Mouse (Mus musculus) frontal cortex, postnatal 25 days (tissue): ENCODE measurements at regions not wholly inside any gene's neighbourhood (a gene's known extent, or its start where the extent isn't known, plus 50 kb on each side); places are given as distances from the start of the nearest gene placed in this dataset.

Experiments used
- DNase-seq, 2 experiments: peaks; one replicate each; pipeline ENCODE4 v3.0.0; 2022; ENCODE audit warnings: low spot score in 2 of 2

DNA sequence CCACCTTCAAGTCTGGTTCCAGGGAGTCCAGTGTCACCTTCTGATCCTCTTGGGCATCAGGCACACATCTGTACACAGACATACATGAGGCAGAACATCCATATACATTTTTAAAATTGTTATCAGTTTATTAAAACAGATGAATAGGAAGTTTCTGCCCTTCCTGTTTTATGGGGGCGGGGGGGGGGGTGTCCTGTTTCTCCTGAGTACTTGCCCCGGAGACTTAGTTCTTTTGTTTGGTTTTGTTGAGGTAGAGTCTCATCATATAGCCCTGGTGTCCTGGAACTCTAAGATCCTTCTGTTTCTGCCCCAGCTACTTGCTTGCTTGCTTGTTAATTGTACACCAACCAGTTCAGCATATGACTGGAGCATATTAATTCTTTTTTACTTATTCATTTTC, 85.0 kb upstream of the Xpo1 start:
- no peak for DNase-seq

DNA sequence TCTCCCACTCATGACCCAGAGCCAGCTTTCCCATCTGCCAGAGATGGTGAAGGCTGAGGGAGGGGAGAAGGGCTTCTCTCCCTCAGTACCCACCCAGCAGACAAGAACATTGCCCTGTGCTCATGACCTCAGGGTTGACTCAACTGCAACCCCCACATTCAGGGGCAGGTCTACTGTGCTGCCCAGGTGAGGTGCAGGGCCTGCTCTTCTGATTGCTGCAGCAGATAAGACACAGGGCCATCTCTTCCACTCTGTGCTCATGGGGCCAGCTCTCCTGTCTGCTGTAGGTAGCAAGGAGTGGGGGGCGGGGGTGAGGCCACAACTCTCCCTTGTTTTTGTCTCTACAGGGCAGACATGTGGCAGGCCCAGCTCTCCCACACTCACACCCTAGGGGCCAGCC, 84.1 kb upstream of the Xpo1 start:
- no peak for DNase-seq

DNA sequence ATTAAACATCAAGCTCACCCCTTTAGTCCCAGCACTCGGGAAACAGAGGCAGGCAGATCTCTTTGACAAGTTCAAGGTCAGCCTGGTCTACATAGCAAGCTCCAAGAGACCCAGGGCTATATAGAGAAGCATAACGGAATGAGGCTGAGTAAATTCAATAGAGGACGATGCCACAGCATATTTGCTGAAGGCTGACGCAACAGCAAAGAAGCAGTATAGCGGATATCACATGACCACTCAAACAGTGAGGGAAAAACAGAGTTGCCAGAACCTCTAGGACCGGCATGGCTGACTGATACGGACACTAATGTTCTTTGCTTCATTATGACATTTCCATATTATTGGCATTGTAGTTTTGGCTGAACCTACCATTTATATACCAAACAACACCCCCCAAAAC, 74.2 kb upstream of the Xpo1 start:
- no peak for DNase-seq

DNA sequence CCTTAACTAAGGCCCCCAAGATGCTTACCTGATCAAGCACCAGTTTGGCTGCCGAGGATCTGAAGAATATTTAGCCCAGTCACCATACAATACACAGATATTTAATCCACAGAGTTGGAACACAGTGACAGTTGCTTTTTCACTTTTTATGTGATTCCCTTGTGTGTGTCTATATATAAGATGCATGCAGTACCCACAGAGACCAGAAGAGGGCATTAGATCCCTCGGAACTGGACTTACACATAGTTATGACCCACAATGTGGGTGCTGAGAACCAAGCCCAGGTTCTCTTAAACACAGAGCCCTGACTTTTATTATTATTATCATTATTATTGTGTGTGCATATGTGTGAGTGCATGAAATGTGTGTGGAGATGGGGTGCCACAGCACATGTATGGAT, 70.6 kb upstream of the Xpo1 start:
- DNase-seq, result no peak

DNA sequence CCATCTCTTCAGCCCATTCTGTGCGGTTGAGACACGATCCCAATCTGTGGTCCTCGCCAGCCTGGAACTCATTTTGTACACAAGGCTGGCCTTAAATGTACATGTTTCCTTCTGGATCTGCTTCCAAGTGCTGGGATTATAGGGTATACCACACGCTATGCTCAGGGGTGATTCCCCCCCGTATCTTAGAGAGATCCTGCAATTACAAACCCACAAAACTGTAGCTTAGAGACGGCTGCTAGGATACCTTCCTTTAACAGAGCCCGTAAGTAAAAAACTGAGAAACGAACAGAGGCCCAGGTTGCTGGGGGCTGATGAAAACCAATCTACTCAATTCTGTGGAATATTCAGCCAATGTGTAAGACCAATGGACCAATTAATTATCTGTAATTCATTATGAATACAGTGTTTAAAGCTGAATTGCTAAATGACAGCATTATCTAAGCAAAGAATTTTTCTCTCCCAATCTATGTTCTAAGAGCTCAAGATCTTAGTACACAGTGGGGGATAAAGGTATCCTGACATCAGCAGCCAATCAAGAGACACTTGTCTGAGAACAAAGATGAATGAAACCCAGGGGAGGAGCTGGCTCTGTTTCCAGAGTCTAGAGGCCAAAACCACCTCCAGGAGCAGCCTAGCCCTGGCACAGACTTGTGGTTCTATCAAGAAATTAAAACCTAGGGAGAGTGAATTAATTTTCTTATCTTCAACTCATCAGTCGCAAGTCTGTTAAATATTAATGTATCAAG, 54.0 kb upstream of the Xpo1 start:
- no peak for DNase-seq

DNA sequence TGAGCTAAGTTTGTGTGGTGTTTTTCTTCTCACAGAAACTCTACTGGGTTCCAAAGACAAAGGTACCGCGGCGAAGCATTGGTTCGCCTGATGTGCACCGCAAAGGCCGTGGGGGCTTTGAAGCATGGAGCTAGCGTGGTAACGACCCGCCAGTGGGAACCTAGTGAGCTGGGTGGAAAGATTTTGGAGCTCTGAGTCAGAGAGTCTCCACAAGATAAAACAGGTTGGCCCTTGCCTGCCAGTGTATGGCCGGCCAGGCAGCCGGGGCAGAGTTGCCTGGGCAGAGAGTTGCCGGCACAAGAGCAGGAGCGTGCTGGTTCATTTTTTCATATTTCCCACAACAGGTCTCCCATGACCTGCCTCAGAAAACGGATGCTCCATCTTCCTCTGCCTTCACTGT, 52.3 kb upstream of the Xpo1 start:
- no peak for DNase-seq

DNA sequence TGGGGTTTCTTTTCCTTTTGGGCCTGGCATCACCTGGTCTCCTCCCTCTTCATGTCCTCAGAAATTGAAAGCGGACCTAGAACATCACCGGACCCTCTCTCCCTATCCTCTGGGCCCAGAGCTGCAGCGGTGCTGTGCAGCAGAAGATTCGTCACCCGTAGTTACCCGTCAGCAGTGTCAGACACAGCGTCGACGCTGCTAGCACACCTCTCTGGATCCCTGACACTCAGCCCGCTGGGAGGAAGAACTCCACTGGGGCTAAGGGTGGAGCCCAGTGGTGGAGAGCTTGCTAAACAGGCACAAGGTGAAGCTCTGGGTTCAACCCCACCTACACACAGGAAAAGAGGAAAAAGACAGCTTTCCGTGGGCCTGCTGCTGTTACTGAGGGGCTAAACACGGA, 51.8 kb upstream of the Xpo1 start:
- DNase-seq, result no peak
